Mouse (Mus musculus) stomach, embryonic 16.5 days (tissue): ENCODE data around the gene Hrg. TPM values are rescaled to one million over a fixed set of nuclear protein-coding genes. Genes with fewer than 3 reads are reported as not detected.
"Not testable (repeated sequence)": the region's sequence is repeated elsewhere in the genome, so short reads cannot be mapped to it uniquely, and the experiment has no call there.

Experiments
- ATAC-seq: fragments of 200-750 bp; cut with Nextera tagmentation; 2 replicates; pipeline ENCODE4 v1.8.0; 2017; ENCODE audit warnings: moderate number of reproducible peaks, moderate TSS enrichment; ENCODE audit not compliant: insufficient read depth, low FRiP score
- H3K27ac ChIP-seq: fragments of 300-500 bp; sonication (generic); 2 replicates; pipeline ENCODE4 v1.5.1; 2014; ENCODE audit warnings: low read length
- H3K27me3 ChIP-seq: fragments of 300-500 bp; sonication (generic); 2 replicates; pipeline ENCODE4 v1.6.1; 2014; ENCODE audit warnings: low read length, control low read depth, mixed read lengths; ENCODE audit not compliant: control insufficient read depth, insufficient read depth
- H3K36me3 ChIP-seq: fragments of 300-500 bp; sonication (generic); 2 replicates; pipeline ENCODE4 v1.6.1; 2014; ENCODE audit warnings: low read length; ENCODE audit not compliant: control insufficient read depth, insufficient read depth
- H3K4me1 ChIP-seq: fragments of 300-500 bp; sonication (generic); 2 replicates; pipeline ENCODE4 v1.6.1; 2014; ENCODE audit warnings: low read length, control low read depth, mixed read lengths; ENCODE audit not compliant: control insufficient read depth, insufficient read depth
- H3K4me2 ChIP-seq: fragments of 300-500 bp; sonication (generic); 2 replicates; pipeline ENCODE4 v1.6.1; 2014; ENCODE audit warnings: low read depth, low read length, mixed read lengths
- H3K4me3 ChIP-seq: fragments of 300-500 bp; sonication (generic); replicated peaks from 2 replicates; pipeline ENCODE4 v1.5.1; 2014; ENCODE audit warnings: mild to moderate bottlenecking, low read length
- H3K9ac ChIP-seq: fragments of 300-500 bp; sonication (generic); 2 replicates; pipeline ENCODE4 v1.6.1; 2014; ENCODE audit warnings: low read length
- H3K9me3 ChIP-seq: fragments of 300-500 bp; sonication (generic); replicated peaks from 2 replicates; pipeline ENCODE4 v1.6.1; 2016; ENCODE audit warnings: low read length, control low read depth; ENCODE audit not compliant: control insufficient read depth
- WGBS: fragments of 180-500 bp; shearing (Covaris S2); extraction: QIAGEN DNeasy Blood & Tissue Kit; methylation state at CpG from one replicate; pipeline ENCODE4 v1.1.7; 2014; 5-methylcytosine and 5-hydroxymethylcytosine counted together
- polyA plus RNA-seq: library from polyadenylated mRNA; unstranded; fragments of >200 nt; fragmentation: Nextera tagmentation; extraction: Ambion mirVana; gene quantifications from 2 replicates; pipeline ENCODE4 v1.2.1, GENCODE M21; 2015

Gene Hrg
- polyA plus RNA-seq, 1 experiment from 2014 or later = not detected

DNA sequence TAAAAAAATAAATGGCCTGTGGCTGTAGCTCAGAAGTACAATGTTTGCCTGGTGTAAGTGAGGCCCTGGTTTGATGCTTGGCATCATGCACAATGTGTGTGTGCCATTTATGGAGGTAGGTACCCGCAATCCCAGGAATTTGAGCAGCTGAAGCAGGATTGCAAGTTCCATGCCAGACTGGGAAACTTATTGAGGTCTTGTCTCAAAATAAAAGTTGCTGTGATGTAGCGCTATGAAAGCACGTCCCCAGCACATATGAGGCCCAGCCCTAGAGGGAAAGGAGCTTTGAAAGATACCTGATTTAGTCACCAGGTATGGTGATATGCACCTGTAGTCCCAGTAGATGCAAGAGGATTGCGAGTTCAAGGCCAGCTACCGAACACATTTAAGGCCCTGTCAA is 29.1 kb upstream of the Hrg start:
- ATAC-seq = no peak
- H3K4me1 ChIP-seq = peaks cover 4% of the 10 kb centered on the region; the same call in 1 of the 2 replicates
- H3K27ac ChIP-seq = no peak overlapping the region
- WGBS = 91% methylated on average over 5 of the region's 5 CpGs
- H3K27me3 ChIP-seq = no peaks in the 10 kb centered on the region
- no peak overlapping the region for H3K9ac ChIP-seq
- no peaks in the 10 kb centered on the region for H3K9me3 ChIP-seq
- H3K4me3 ChIP-seq = no peak overlapping the region
- no peaks in the 10 kb centered on the region for H3K36me3 ChIP-seq
- no peak overlapping the region for H3K4me2 ChIP-seq

DNA sequence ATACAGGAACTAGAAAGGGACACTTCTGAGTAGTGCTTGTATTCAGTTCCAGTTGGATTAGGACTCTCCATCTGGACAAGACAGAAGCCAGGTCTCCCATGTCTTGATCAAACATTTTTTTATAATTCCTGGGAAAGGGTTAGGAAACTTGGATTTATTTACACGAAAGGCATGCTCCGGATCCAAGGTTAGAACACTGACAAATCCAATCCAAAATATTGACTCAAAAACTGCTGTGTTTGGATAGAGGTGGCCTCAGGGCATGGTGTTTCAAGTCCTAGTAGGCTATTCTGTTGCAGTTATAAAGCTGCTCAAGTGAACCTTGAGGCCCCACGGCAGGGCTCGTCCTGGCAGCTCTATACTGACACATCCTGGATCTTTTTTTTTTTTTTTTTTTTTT is 28.4 kb upstream of the Hrg start:
- H3K27ac ChIP-seq = no peak overlapping the region
- no peaks in the 10 kb centered on the region for H3K36me3 ChIP-seq
- 63% methylated on average over 4 of the region's 4 CpGs for WGBS
- H3K27me3 ChIP-seq = no peaks in the 10 kb centered on the region
- H3K4me2 ChIP-seq = no peak overlapping the region
- no peak overlapping the region for H3K4me3 ChIP-seq
- no peak for ATAC-seq
- H3K9ac ChIP-seq = no peak overlapping the region
- peaks cover 4% of the 10 kb centered on the region; the same call in 1 of the 2 replicates for H3K4me1 ChIP-seq
- no peaks in the 10 kb centered on the region for H3K9me3 ChIP-seq

DNA sequence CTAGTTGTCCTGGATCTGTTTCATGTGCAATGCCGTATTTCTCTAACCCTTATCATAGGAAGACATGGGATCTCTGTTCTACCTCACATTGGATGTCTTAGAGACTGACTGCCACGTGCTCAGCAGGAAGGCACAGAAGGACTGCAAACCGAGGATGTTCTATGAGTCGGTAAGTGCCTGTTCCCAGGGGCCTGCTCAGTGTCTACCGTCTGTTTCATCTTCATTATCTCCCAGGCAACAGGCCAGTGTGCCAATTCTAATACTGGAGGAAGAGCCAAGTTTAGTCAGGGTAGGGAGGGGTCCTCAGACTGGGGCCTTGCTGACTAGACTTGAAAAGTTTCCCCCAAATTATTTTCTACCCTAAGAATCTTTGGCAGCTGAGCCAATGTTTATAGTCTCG is 21.3 kb upstream of the Hrg start:
- ATAC-seq = no peak
- Histone ChIP-seq H3K27me3 (no peaks in the 10 kb centered on the region), H3K27ac (no peak overlapping the region), H3K4me2 (no peak overlapping the region), H3K9ac (no peak overlapping the region), H3K4me1 (no peaks in the 10 kb centered on the region), H3K9me3 (no peaks in the 10 kb centered on the region), H3K4me3 (no peak overlapping the region), H3K36me3 (no peaks in the 10 kb centered on the region)
- 59% methylated on average over 6 of the region's 6 CpGs for WGBS

DNA sequence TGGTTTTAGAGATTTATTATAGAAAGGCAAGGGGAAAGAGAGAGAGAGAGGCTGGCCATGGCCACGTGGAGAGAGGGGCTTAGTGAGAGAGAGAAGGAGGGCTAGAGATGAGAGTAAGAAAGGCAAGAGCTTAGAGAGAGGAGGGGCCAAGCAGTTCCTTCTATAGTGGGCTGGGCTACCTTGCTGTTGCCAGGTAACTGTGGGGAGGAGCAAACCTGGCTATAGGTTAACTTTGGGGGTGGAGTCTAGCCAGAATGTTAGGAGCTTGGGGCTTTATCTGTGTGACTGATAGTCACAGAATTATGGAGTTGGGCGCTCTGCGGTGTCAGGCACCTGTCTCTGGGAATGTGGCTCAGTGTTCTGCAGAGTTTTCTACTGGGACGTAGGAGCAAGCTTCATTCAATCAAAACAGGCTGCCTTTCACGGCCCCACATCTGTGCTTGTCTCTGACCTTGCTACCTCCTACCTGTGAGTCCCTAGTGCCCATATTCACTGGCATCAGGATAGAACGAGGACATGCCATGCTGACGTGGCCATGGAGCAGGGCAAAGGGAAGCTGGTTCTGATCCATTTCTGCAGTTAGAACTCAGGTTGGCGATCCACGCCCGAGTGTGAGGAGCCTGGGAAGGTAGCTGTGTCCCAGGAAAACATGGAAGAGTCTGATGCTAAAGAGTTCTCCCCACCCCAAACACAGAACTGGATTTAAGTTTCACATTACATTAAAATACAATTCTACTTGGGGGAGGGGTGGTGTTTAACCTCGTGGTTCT is 19.3 kb upstream of the Hrg start:
- Histone ChIP-seq H3K9me3 (no peaks in the 10 kb centered on the region), H3K36me3 (no peaks in the 10 kb centered on the region), H3K4me3 (no peak overlapping the region), H3K9ac (no peak overlapping the region), H3K4me1 (no peaks in the 10 kb centered on the region), H3K27me3 (no peaks in the 10 kb centered on the region), H3K4me2 (no peak overlapping the region), H3K27ac (no peak overlapping the region)
- no peak for ATAC-seq
- 85% methylated on average over 11 of the region's 11 CpGs for WGBS

DNA sequence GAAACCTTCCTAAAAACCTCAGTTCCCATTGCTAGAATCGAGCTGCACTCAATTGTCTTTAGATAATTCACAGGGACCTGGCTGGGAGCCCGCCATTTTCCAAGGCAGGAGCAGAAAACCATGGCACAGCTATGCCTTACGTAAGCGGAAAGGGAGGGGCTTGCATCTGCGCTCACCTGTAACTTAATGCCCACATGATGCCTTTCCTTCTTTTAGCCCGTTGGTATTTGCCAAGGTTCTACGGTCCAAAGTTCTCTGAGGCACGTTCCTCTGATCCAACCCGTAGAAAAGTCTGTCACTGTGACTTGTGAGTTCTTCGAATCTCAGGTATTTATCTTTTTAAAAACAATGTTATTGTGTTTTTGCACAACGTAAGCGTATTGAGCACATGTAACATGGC is 13.2 kb upstream of the Hrg start:
- Histone ChIP-seq H3K36me3 (no peaks in the 10 kb centered on the region), H3K9ac (no peak overlapping the region), H3K4me1 (no peaks in the 10 kb centered on the region), H3K4me3 (no peak overlapping the region), H3K4me2 (no peak overlapping the region), H3K9me3 (no peaks in the 10 kb centered on the region), H3K27ac (no peak overlapping the region), H3K27me3 (no peaks in the 10 kb centered on the region)
- WGBS = 84% methylated on average over 12 of the region's 12 CpGs
- no peak for ATAC-seq

DNA sequence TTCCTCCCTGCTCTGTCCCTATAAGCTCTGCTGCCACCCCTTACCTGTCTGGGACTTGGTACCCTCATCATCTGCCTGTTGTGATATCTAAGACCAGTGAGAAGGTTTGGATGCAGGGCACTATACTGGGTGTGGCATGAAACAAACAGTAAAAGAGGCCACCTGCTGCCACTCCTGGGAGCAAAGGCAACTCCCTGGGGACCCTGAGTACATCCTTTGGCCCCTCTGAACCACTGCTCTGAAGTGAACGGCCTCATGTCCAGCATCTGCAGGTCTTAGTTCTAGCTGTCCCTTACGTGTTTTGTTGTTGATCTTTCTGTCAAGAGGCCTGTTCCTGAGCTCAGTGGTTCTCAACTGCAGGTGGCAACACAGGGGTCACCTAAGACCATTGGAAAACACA is 12.3 kb upstream of the Hrg start:
- Histone ChIP-seq H3K9me3 (no peaks in the 10 kb centered on the region), H3K4me1 (no peaks in the 10 kb centered on the region), H3K27ac (no peak overlapping the region), H3K36me3 (no peaks in the 10 kb centered on the region), H3K4me2 (no peak overlapping the region), H3K27me3 (no peaks in the 10 kb centered on the region), H3K9ac (no peak overlapping the region), H3K4me3 (no peak overlapping the region)
- no peak for ATAC-seq
- WGBS = 63% methylated on average over 2 of the region's 2 CpGs

DNA sequence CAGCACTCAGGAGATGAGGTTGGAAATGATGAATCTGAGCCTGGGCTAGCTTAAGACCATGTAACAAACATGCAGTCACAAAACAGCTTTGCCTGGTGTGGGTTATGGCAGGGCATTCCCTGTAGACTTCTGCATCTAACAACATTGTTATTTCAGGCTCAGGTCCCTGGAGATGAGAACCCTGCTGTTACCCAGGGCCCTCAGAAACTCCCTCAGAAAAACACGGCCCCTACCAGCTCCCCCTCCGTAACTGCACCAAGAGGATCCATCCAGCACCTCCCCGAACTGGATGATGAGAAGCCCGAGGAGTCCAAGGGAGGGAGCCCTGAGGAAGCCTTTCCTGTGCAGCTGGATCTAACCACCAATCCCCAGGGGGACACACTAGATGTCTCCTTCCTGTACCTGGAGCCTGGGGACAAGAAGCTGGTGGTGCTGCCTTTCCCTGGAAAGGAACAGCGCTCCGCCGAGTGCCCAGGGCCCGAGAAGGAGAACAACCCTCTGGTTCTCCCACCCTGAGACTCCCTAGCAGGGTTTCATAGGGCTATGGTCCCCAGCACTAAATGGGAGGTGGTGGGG is 11.7 kb upstream of the Hrg start:
- 78% methylated on average over 8 of the region's 8 CpGs for WGBS
- no peak overlapping the region for H3K4me3 ChIP-seq
- no peak overlapping the region for H3K9ac ChIP-seq
- no peak for ATAC-seq
- no peak overlapping the region for H3K4me2 ChIP-seq
- no peaks in the 10 kb centered on the region for H3K27me3 ChIP-seq
- H3K36me3 ChIP-seq = no peaks in the 10 kb centered on the region
- no peaks in the 10 kb centered on the region for H3K4me1 ChIP-seq
- no peak overlapping the region for H3K27ac ChIP-seq
- H3K9me3 ChIP-seq = no peaks in the 10 kb centered on the region

DNA sequence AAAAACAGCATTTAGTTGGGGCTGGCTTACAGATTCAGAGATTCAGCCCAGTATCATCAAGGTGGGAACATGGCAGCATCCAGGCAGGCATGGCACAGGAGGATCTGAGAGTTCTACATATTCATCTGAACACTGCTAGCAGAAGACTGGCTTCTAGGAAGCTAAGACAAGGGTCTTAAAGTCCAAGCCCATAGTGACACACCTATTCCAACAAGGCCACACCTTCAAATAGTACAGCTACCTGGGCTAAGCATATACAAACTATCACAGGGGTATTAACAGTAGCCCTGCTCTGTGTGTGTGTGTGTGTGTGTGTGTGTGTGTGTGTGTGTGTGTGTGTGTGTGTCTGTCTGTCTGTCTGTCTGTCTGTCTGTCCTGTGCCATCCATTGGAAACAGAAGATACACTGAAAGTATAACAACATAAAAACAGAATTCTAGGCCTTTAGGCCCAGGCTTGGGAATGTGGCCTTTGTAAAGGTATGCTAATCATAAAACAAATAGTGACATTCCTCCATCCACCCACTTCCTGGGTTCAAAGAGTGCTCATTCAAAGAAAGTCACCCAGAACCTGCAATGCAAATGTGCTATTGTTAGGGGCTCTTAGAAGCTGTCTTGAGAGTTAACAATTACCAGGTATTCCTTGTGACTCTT is 8.9 kb upstream of the Hrg start:
- H3K36me3 ChIP-seq, H3K27ac ChIP-seq, H3K27me3 ChIP-seq, H3K9me3 ChIP-seq, H3K4me3 ChIP-seq, ATAC-seq, H3K9ac ChIP-seq, H3K4me2 ChIP-seq, H3K4me1 ChIP-seq: not testable (repeated sequence)

DNA sequence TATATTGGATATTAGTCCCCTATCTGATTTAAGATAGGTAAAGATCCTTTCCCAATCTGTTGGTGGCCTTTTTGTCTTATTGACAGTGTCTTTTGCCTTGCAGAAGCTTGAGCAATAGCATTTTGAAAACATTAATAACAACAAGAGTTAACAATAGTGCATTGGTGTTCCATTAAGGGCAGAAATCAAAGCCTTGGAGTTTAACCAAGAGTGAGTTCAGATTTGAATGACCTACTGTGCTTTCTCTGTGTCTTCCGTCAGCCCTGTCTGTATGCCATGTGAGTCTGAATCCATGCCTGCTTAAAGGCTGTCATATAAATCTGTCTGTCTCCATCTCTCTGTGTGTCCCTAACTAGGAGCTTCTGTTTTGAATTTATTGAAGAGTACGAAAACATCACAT is 3.5 kb upstream of the Hrg start:
- H3K27ac ChIP-seq = no peak overlapping the region
- H3K9me3 ChIP-seq = no peaks in the 10 kb centered on the region
- no peaks in the 10 kb centered on the region for H3K36me3 ChIP-seq
- WGBS = 87% methylated on average over 2 of the region's 2 CpGs
- no peaks in the 10 kb centered on the region for H3K4me1 ChIP-seq
- H3K4me3 ChIP-seq = no peak overlapping the region
- H3K27me3 ChIP-seq = no peaks in the 10 kb centered on the region
- no peak for ATAC-seq
- no peak overlapping the region for H3K4me2 ChIP-seq
- no peak overlapping the region for H3K9ac ChIP-seq
